Mouse (Mus musculus) small intestine, adult 2 months (tissue): ENCODE measurements around the gene Spc25.

Experiments used
- CTCF ChIP-seq: fragments of 200-500 bp; IDR thresholded peaks from 2 replicates; pipeline ENCODE4 v1.5.1; 2012; ENCODE audit warnings: low read depth, mild to moderate bottlenecking, control low read depth, inconsistent platforms, low read length, moderate library complexity, mixed read lengths; ENCODE audit not compliant: insufficient replicate concordance, insufficient read length; ENCODE audit errors: extremely low read depth
- POLR2A ChIP-seq: fragments of 200-500 bp; IDR thresholded peaks from 2 replicates; pipeline ENCODE4 v1.6.1; 2012; ENCODE audit warnings: low read depth, mild to moderate bottlenecking, control low read depth, inconsistent platforms, low read length, moderate library complexity

DNA sequence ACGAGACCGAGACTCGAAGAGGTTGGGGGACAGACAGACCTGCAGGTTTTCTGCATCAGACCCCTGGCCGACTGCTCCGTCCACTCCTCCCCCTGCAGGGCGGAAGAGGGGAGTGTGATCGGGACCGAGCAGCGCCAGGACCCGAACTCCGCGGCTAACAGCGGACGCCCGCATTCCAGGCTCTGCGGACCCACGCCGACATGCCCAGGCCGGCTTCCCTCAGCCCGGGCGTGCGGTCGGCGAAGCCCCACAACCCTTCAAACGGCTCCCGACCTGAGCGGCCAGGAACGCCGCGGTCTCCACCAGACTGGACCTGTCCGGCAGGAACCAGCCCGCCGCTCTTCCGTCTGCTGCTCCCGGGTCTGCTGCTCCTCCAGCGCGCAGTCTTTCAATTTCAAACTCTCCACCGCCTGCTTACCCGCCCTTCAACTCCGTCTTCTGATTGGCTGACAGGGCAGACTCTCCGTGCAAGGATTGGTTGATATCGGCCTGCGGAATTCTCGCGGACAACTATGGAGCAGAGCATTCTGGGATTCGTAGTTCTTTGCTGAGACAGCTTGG, at the start of gene Spc25:
- no peak for TF ChIP-seq CTCF
- TF ChIP-seq POLR2A: 0 out of 2 replicates have a peak, but pooled peaks have one; percentile 39
